Mouse (Mus musculus): ENCODE data around the gene Gpbar1.

Gpbar1 gene

DNA sequence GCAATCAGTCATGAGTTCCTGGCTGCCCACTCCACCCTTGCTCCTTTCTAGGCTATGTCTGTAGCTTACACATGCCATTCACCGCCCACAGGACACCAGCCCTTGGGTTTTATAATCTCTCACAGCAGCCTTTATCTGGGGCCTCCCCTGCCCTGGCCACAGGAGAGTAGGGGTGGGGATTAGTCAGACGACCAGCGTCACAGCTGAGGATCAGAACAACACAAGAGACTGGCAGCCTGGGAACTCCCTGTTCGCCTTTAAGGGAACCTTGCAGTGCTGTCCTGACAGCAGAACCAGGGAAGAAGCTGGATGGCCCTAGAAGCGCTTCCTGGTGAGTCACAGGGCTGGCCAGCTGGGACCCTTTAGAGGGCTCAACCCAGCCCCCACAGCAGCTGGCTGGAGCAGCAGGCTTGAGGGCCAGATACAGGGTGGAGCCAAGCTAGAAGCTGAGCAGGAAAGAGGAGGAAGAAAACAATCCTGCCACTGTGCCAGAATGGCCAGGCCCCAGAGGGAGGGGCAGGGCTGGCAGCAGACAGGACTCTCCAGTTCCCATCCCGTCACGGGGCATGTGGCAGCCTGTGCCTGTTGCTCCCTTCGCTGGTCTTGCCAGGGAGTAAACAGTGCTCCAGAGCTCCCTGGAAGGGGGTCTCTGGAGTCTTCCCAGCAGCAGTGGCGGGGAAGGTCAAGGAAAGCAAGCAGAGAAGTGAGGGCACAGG, 17.3 kb downstream of the Gpbar1 start:
- peak; percentile 80 for DNase-seq (ENCODE audit: low spot score)

- DNase-seq (ENCODE audit: low spot score) = no peak
Observed at GRCm38 (mm10) chr1:74296477-74296876, 18.1 kb downstream of the Gpbar1 start.

GRCm38 (mm10) chr1:74297269-74297668, 18.9 kb downstream of the Gpbar1 start:
- DNase-seq (ENCODE audit: low spot score) = no peak

DNA sequence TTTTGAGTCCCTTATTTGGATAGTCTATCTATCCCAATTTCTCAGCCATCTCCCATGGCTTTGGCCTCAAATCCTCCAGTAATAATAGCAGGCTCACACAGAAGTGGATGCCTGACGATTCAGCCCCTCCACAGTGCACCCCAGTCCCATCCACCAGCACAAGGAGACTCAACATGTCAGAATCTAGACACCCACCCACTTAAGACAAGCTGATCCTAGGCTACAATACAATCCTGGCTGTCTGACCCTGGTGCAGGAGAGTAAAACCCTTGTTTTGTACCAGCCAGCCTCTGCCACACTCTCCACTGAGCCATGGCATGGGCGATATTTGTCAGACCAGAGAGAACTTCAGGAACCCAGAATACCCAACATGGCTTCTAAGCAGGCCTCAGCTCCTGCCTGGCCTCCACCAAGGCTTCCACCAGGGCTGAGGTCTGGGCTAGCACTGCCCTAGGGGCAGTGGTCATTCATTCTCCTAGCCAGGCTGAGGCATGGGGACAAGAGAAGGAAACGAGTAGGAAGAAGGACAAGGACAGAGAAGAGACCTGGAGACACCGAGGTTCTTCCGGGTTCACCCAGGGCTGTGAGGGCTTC, 19.9 kb downstream of the Gpbar1 start:
- DNase-seq (ENCODE audit: low spot score) = no peak

DNA sequence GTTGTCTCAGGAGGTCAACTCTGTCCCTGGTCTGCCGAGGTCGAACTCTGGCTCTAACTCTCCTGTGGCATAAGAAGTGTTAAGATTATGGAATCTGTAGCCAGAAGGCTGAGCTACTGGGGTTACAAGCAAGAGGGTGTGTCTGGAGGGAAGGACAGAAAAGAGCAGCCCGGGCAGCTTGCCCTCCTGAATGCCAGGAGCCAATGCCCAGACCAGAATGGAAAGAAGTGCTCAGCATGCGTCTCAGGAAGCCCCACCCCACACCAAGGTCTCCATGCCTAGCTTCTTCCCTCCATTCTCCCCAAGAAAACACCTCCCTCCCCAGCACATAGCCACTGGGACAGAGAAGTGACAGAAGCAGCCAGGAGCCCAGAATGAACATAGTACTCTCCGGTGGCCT, 20.6 kb downstream of the Gpbar1 start:
- no peak for DNase-seq (ENCODE audit: low spot score)

DNA sequence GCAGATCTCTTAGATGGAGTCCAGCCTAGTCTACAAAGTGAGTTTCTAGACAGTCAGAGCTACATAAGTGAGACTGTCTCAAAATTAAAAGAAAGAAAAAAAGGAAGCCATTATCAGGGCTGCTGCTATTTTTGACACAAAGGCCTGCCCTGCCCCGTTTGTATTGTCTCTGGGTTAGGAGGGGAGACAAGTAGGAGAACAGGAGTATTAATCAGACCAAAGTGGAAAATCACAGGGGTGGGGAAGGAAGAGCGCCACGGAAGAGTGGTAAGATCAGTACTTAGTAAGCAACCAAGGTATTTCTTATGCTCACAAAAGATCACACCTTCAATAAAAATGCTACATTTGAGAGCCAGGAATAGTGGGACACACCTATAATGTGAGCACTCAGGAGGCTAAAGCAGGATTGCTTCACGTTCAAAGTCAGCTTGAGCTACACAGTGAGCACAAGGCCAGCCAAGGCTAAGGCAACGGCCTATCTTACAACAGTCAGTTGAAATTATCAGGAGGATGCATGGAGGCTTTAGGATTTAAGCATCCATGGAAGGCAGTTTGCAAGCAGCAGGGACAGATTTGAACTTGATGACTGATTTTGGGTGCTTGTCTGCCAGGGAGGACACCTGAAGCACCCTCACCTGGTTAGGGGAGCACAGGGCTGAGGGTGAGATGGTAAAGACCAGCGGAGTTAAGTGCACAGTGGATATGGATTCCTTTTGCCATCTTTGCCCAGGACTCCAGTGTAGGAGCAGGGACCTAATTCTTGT, 22.2 kb downstream of the Gpbar1 start:
- DNase-seq (ENCODE audit: low spot score) = no peak

GRCm38 (mm10) chr1:74302229-74302628, 23.9 kb downstream of the Gpbar1 start:
- DNase-seq (ENCODE audit: low spot score) = no peak

DNA sequence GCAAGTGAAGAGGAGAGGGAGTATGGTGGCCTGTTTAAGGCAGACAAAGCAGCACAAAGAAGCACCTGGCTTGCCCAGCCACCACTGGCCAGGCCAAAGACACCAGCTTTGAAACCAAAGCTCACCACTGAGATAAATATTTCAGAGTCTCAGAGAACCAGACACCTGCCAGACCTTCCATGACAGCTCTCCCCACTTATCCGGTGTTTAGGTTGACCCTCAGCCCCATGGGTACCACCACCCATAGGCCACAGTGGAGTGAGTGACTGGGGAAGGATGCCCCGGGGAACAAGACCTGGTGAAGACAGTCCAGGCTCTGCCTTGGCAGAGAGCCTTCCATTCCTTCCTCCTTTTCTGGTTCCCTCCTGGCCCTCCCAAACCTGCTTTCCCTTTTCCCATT, 24.5 kb downstream of the Gpbar1 start:
- no peak for DNase-seq (ENCODE audit: low spot score)

- peak; percentile 59 for DNase-seq (ENCODE audit: low spot score)
Observed at GRCm38 (mm10) chr1:74303509-74304338, 25.4 kb downstream of the Gpbar1 start.

- DNase-seq (ENCODE audit: low spot score) = no peak
Observed at GRCm38 (mm10) chr1:74304339-74304790, 26.0 kb downstream of the Gpbar1 start.

DNA sequence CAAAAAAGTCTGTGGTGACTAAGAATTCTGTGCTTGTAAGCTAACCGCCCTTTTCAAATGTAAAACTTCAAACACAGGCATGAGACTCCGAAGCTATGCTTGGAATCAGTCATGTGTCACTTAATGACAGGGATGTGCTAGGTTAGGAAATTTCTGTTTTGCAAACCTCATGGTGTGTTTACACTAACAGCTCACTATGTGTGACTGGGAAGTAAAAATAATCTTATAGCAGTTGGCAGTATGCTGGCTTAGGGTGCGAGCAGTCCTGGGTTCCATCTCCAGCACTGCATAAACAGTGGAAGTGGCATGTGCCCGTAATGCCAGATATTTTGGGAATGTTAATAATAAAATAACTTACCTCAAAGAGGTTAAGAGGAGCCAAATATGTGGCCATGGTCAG, 26.6 kb downstream of the Gpbar1 start:
- DNase-seq (ENCODE audit: low spot score) = no peak

DNA sequence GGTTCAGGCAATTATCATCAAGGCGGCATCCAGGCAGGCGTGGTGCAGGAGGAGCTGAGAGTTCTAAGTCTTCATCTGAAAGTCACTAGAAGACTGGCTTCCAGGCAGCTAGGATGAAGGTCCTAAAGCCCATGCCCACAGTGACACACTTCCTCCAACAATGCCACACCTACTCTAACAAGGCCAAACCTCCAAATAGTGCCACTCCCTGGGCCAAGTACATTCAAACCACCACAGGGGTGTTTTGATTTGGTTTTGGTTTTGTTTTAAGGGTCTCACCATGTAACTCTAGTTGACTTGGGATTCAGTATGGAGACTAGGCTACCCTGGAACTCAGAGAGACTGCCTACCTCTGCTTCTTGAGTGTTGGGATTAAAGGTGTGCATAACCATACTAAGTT, 27.2 kb downstream of the Gpbar1 start, which contains the start of gene Tmbim1:
Gene Tmbim1 (minus strand): TSS at position 101 of the 400 bp plus-strand sequence.
- no peak for DNase-seq (ENCODE audit: low spot score)

DNA sequence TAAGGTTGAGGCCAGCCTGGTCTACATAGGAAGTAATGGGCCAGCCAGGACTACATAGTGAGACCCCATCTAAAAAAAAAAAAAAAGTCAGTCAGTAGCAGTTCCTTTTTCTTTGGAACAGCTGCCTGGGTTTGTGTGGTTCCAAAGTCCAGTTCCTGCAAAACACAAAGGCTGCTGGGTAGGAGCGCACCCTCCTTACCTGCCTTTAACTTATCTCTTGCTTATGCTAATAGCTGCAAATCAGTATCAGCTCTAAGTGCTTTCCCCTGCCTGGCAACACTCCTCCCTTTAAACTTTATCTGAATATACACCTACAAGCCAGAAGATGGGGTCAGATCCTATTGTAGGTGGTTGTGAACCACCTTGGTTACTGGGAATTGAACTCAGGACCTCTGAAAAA, 28.8 kb downstream of the Gpbar1 start:
- DNase-seq (ENCODE audit: low spot score) = no peak

GRCm38 (mm10) chr1:74308001-74308964, 29.9 kb downstream of the Gpbar1 start:
- no peak for DNase-seq (ENCODE audit: low spot score)

- DNase-seq (ENCODE audit: low spot score) = no peak
Observed at GRCm38 (mm10) chr1:74309767-74310166, 31.4 kb downstream of the Gpbar1 start.

- DNase-seq (ENCODE audit: low spot score) = peak; percentile 66
Observed at GRCm38 (mm10) chr1:74313049-74313692, 34.8 kb downstream of the Gpbar1 start.

GRCm38 (mm10) chr1:74314796-74315195, 36.4 kb downstream of the Gpbar1 start:
- no peak for DNase-seq (ENCODE audit: low spot score)

DNA sequence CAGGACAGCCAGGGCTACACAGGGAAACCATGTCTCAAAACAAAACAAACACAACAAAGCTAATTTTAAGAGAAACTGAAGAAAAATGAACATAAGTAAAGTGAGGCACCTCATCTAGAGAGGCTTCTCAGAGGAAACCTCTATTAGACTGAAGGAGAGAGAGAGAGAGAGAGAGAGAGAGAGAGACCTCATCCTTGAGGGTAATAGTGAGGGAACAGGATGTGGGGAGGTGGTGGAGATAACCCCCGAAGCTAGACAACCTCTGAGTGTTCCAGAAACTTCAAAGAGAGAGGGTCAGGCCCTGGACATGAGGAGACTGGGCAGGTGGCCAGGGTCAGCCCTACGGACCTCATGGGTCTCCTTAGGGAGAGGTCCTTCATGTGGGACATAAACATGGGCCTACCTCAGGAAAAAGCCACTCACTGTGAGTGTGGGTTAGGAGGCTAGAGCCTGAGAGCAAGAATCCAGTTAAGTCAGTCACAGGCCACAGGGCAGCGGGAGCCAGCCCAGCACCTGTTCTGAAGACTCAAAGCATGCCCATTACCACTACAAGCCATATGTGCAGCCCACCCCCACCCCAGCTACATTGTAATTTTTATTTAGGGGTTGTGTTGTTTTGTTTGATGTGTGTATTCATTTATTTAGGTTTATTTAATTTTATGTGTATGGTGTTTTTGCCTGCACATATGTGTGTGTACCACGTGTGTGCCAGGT, 37.9 kb downstream of the Gpbar1 start:
- no peak for DNase-seq (ENCODE audit: low spot score)

DNA sequence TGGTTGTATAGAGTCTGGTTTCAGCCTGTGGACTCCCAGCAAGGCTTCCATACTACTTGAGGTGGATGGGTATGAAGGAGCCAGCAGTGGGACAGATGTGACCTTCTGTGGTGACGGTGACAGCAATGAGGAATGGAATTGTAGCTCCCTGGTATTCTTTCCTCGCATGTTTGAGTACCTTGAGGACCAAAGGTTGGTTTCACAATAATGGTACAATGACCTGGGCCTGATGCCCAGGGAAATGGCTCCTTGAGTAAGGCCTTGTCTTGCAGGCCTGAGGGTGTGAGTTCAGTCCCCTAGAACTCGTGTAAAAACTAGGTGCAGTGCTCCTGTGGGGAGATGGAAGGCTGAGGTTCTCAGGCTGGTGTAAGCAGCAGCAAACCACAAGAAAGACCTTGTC, 40.4 kb downstream of the Gpbar1 start:
- no peak for DNase-seq (ENCODE audit: low spot score)

- DNase-seq (ENCODE audit: low spot score) = no peak
Observed at GRCm38 (mm10) chr1:74321396-74321795, 43.0 kb downstream of the Gpbar1 start.

Data from c-Kit-positive CD71-positive TER-119-positive erythroid progenitor cells, embryonic 14.5 days (primary cell).